Mouse (Mus musculus) thymus, adult 2 months (tissue): ENCODE measurements at regions not wholly inside any gene's neighbourhood (a gene's known extent, or its start where the extent isn't known, plus 50 kb on each side); places are given as distances from the start of the nearest gene placed in this dataset.

Experiments used
- DNase-seq: peaks from one replicate; pipeline ENCODE4 v3.0.0; 2021
- H3K27ac ChIP-seq: fragments of 200-500 bp; 2 replicates; pipeline ENCODE4 v1.5.1; 2012; ENCODE audit warnings: low read length, control low read depth; ENCODE audit not compliant: control insufficient read depth, insufficient read depth
- H3K27me3 ChIP-seq: fragments of 200-500 bp; 2 replicates; pipeline ENCODE4 v1.6.1; 2012; ENCODE audit warnings: mild to moderate bottlenecking, low read length, moderate library complexity, mixed read lengths; ENCODE audit not compliant: control insufficient read depth, insufficient read depth
- H3K36me3 ChIP-seq: fragments of 200-500 bp; 2 replicates; pipeline ENCODE4 v1.6.1; 2012; ENCODE audit warnings: mild to moderate bottlenecking, low read length, moderate library complexity; ENCODE audit not compliant: control insufficient read depth, insufficient read depth
- H3K4me1 ChIP-seq: fragments of 200-500 bp; replicated peaks from 2 replicates; pipeline ENCODE4 v1.6.1; 2012; ENCODE audit warnings: low read length; ENCODE audit not compliant: control insufficient read depth, insufficient read depth
- H3K4me3 ChIP-seq: fragments of 200-500 bp; 2 replicates; pipeline ENCODE4 v1.5.1; 2012; ENCODE audit warnings: mild to moderate bottlenecking, low read length, control low read depth, moderate library complexity; ENCODE audit not compliant: control insufficient read depth, insufficient read depth
- CTCF ChIP-seq: fragments of 200-500 bp; IDR thresholded peaks from 2 replicates; pipeline ENCODE4 v1.5.1; 2012; ENCODE audit warnings: mild to moderate bottlenecking, control low read depth, low read length, moderate library complexity, borderline replicate concordance; ENCODE audit not compliant: control insufficient read depth, poor library complexity, insufficient read depth; ENCODE audit errors: extremely low read depth
- POLR2A ChIP-seq: fragments of 200-500 bp; IDR thresholded peaks from 2 replicates; pipeline ENCODE4 v1.6.1; 2012; ENCODE audit warnings: mild to moderate bottlenecking, low read length, control low read depth, moderate library complexity; ENCODE audit not compliant: control insufficient read depth, poor library complexity, insufficient read depth; ENCODE audit errors: extremely low read depth
- WGBS: fragments of 180-500 bp; shearing (Covaris S2); methylation state at CpG from one replicate; pipeline ENCODE4 v1.1.7; 2018; 5-methylcytosine and 5-hydroxymethylcytosine counted together

GRCm38 (mm10) chr4:31861172-31861571, 102.7 kb upstream of the Map3k7 start:
- no peak overlapping the region for H3K27ac ChIP-seq
- H3K27me3 ChIP-seq: no peaks in the 10 kb centered on the region
- H3K36me3 ChIP-seq: no peaks in the 10 kb centered on the region
- H3K4me3 ChIP-seq: no peak overlapping the region
- WGBS: 88% methylated on average over 3 of the region's 3 CpGs
- no peak for TF ChIP-seq CTCF
- no peak for TF ChIP-seq POLR2A
- DNase-seq: no peak
- H3K4me1 ChIP-seq: no peaks in the 10 kb centered on the region

- DNase-seq: no peak
- Histone ChIP-seq H3K27ac (no peak overlapping the region), H3K27me3 (no peaks in the 10 kb centered on the region), H3K4me1 (no peaks in the 10 kb centered on the region), H3K36me3 (no peaks in the 10 kb centered on the region), H3K4me3 (no peak overlapping the region)
- WGBS: 91% methylated on average over 9 of the region's 9 CpGs
- TF ChIP-seq POLR2A (no peak), CTCF (no peak)
Observed at GRCm38 (mm10) chr4:31872985-31873983, 90.6 kb upstream of the Map3k7 start.

GRCm38 (mm10) chr4:31877389-31877788, 86.5 kb upstream of the Map3k7 start:
- no peaks in the 10 kb centered on the region for H3K36me3 ChIP-seq
- TF ChIP-seq POLR2A: no peak
- no peak for TF ChIP-seq CTCF
- DNase-seq: no peak
- 93% methylated on average over 3 of the region's 3 CpGs for WGBS
- H3K27ac ChIP-seq: no peak overlapping the region
- no peaks in the 10 kb centered on the region for H3K4me1 ChIP-seq
- no peak overlapping the region for H3K4me3 ChIP-seq
- H3K27me3 ChIP-seq: no peaks in the 10 kb centered on the region

GRCm38 (mm10) chr4:31878493-31879191, 85.3 kb upstream of the Map3k7 start:
- H3K4me3 ChIP-seq: no peak overlapping the region
- no peaks in the 10 kb centered on the region for H3K4me1 ChIP-seq
- no peak overlapping the region for H3K27ac ChIP-seq
- DNase-seq: no peak
- WGBS: 86% methylated on average over 10 of the region's 10 CpGs
- no peaks in the 10 kb centered on the region for H3K27me3 ChIP-seq
- TF ChIP-seq POLR2A (no peak), CTCF (no peak)
- no peaks in the 10 kb centered on the region for H3K36me3 ChIP-seq

GRCm38 (mm10) chr4:31879192-31879585, 84.7 kb upstream of the Map3k7 start:
- Histone ChIP-seq H3K4me1 (no peaks in the 10 kb centered on the region), H3K27ac (no peak overlapping the region), H3K27me3 (no peaks in the 10 kb centered on the region), H3K4me3 (no peak overlapping the region), H3K36me3 (no peaks in the 10 kb centered on the region)
- TF ChIP-seq POLR2A (no peak), CTCF (no peak)
- no peak for DNase-seq
- WGBS: 65% methylated on average over 5 of the region's 5 CpGs

- H3K4me1 ChIP-seq: no peaks in the 10 kb centered on the region
- no peak overlapping the region for H3K4me3 ChIP-seq
- WGBS: 94% methylated on average over 7 of the region's 7 CpGs
- TF ChIP-seq POLR2A: no peak
- no peak for TF ChIP-seq CTCF
- H3K27ac ChIP-seq: no peak overlapping the region
- no peak for DNase-seq
- no peaks in the 10 kb centered on the region for H3K36me3 ChIP-seq
- H3K27me3 ChIP-seq: no peaks in the 10 kb centered on the region
Observed at GRCm38 (mm10) chr4:31880213-31880612, 83.7 kb upstream of the Map3k7 start.
